Mouse (Mus musculus) erythroblast, embryonic 14.5 days (primary cell): Measurements from ENCODE around the gene 1190005I06Rik.

Experiments used
- GATA1 ChIP-seq: IDR thresholded peaks from 2 replicates; pipeline ENCODE4 v1.6.1; 2012; ENCODE audit warnings: low read length, inconsistent platforms, mixed read lengths
- TAL1 ChIP-seq: IDR thresholded peaks from 3 replicates; pipeline ENCODE4 v1.6.1; 2012; ENCODE audit warnings: low read length, inconsistent platforms, mixed read lengths

- TF ChIP-seq GATA1 = no peak
- TF ChIP-seq TAL1 = no peak
Observed at GRCm38 (mm10) chr8:120561539-120562435, 85.6 kb downstream of the 1190005I06Rik start.
